Mouse (Mus musculus): ENCODE results near the gene Ubc. TPM values are rescaled to one million over a fixed set of nuclear protein-coding genes. Genes with fewer than 3 reads are reported as not detected.
A peak's percentile ranks its signal among the peaks of the same experiment; 100 is the strongest.

Gene Ubc
- total and polyA plus RNA-seq, 2 experiments from 2014 or later: 742 to 889 TPM

GRCm38 (mm10) chr5:125411972-125412530 lies 22.0 kb upstream of the Ubc start:
- ATAC-seq (ENCODE audit: insufficient read depth, low read depth) (no peak), DNase-seq (ENCODE audit: low spot score) (peak; percentile 41)
- no peak overlapping the region for H3K4me2 ChIP-seq (ENCODE audit: low read depth, low read length)
- H3K4me3 ChIP-seq (ENCODE audit: low read depth, low read length): no peak overlapping the region
- H3K27me3 ChIP-seq (ENCODE audit: control insufficient read depth, insufficient read depth, low read length): no peaks in the 10 kb centered on the region
- H3K27ac ChIP-seq (ENCODE audit: low read depth): no peak overlapping the region
- 64% methylated on average over 5 of the region's 5 CpGs for WGBS
- no peak overlapping the region for H3K9ac ChIP-seq (replicated peaks; ENCODE audit: low read depth, low read length)
- H3K9me3 ChIP-seq (replicated peaks; ENCODE audit: control insufficient read depth, low read length): no peaks in the 10 kb centered on the region
- H3K36me3 ChIP-seq (replicated peaks; ENCODE audit: control insufficient read depth, insufficient read depth, low read length): peaks cover 27% of the 10 kb centered on the region
- TF ChIP-seq CTCF (IDR thresholded peaks at IDR 0.05; ENCODE audit: low read depth) (peak; percentile 64), EP300 (IDR thresholded peaks at IDR 0.05; ENCODE audit: low read depth) (no peak)
- 0 out of 2 replicates have a peak, but pooled peaks cover 3% of the 10 kb centered on the region for H3K4me1 ChIP-seq (ENCODE audit: control insufficient read depth, insufficient read depth)

GRCm38 (mm10) chr5:125409348-125410090 lies 19.5 kb upstream of the Ubc start:
- H3K9ac ChIP-seq (replicated peaks; ENCODE audit: low read depth, low read length): no peak overlapping the region
- ATAC-seq (ENCODE audit: insufficient read depth, low read depth): no peak
- peaks cover 8% of the 10 kb centered on the region; the same call in 1 of the 2 replicates for H3K4me1 ChIP-seq (ENCODE audit: control insufficient read depth, insufficient read depth)
- peak overlapping the region; percentile 30 for H3K4me3 ChIP-seq (ENCODE audit: low read depth, low read length)
- H3K27ac ChIP-seq (ENCODE audit: low read depth): no peak overlapping the region
- H3K9me3 ChIP-seq (replicated peaks; ENCODE audit: control insufficient read depth, low read length): no peaks in the 10 kb centered on the region
- H3K27me3 ChIP-seq (ENCODE audit: control insufficient read depth, insufficient read depth, low read length): no peaks in the 10 kb centered on the region
- no peak for TF ChIP-seq CTCF (IDR thresholded peaks at IDR 0.05; ENCODE audit: low read depth)
- TF ChIP-seq EP300 (IDR thresholded peaks at IDR 0.05; ENCODE audit: low read depth): no peak
- peaks cover 2% of the 10 kb centered on the region; the same call in 1 of the 2 replicates for H3K36me3 ChIP-seq (replicated peaks; ENCODE audit: control insufficient read depth, insufficient read depth, low read length)
- H3K4me2 ChIP-seq (ENCODE audit: low read depth, low read length): no peak overlapping the region
- no peak for DNase-seq (ENCODE audit: low spot score)
- WGBS: 18% methylated on average over 20 of the region's 20 CpGs

GRCm38 (mm10) chr5:125408842-125409241 lies 18.8 kb upstream of the Ubc start:
- H3K27ac ChIP-seq (ENCODE audit: low read depth): 0 out of 2 replicates have a peak overlapping the region, but pooled peaks have one; percentile 47
- peak; percentile 19 for ATAC-seq (ENCODE audit: insufficient read depth, low read depth)
- peak; percentile 60 for DNase-seq (ENCODE audit: low spot score)
- H3K4me1 ChIP-seq (ENCODE audit: control insufficient read depth, insufficient read depth): peaks cover 8% of the 10 kb centered on the region; the same call in 1 of the 2 replicates
- no peak for TF ChIP-seq EP300 (IDR thresholded peaks at IDR 0.05; ENCODE audit: low read depth)
- no peak for TF ChIP-seq CTCF (IDR thresholded peaks at IDR 0.05; ENCODE audit: low read depth)
- H3K27me3 ChIP-seq (ENCODE audit: control insufficient read depth, insufficient read depth, low read length): no peaks in the 10 kb centered on the region
- no peaks in the 10 kb centered on the region for H3K36me3 ChIP-seq (replicated peaks; ENCODE audit: control insufficient read depth, insufficient read depth, low read length)
- H3K9me3 ChIP-seq (replicated peaks; ENCODE audit: control insufficient read depth, low read length): no peaks in the 10 kb centered on the region
- peak overlapping the region; percentile 30 for H3K4me3 ChIP-seq (ENCODE audit: low read depth, low read length)
- H3K9ac ChIP-seq (replicated peaks; ENCODE audit: low read depth, low read length): no peak overlapping the region
- H3K4me2 ChIP-seq (ENCODE audit: low read depth, low read length): no peak overlapping the region
- 3% methylated on average over 13 of the region's 13 CpGs for WGBS

DNA sequence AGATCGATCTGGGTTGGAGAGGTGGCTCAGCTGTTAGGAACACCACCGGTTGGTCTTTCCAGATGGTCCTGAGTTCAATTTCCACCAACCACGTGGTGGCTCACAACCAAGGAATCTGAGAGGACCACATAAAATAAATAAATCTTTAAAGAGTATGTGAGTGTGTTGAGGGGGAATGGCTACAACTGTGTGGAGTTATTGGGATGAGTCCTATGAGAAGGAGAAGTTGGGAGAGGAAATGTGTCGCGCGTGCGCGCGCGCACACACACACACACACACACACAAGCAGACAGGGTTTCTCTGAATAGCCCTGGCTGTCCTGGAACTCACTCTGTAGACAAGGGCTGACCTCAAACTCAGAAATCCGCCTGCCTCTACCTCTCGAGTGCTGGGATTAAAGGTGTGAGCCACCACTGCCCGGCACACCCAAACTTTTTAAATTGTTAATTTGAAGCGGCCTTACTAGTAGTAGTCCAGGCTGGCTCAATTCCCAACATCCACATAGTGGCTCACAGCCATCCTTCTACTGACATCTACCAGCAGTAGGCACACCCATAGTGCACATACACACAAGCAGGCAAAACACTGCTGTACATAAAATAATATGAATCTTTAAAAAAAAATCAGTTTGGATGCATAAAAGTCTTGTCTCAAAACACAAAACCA lies 18.0 kb upstream of the Ubc start:
- no peak overlapping the region for H3K4me3 ChIP-seq (ENCODE audit: low read depth, low read length)
- DNase-seq (ENCODE audit: low spot score) (no peak), ATAC-seq (ENCODE audit: insufficient read depth, low read depth) (no peak)
- no peak overlapping the region for H3K27ac ChIP-seq (ENCODE audit: low read depth)
- H3K36me3 ChIP-seq (replicated peaks; ENCODE audit: control insufficient read depth, insufficient read depth, low read length): no peaks in the 10 kb centered on the region
- TF ChIP-seq EP300 (IDR thresholded peaks at IDR 0.05; ENCODE audit: low read depth) (no peak), CTCF (IDR thresholded peaks at IDR 0.05; ENCODE audit: low read depth) (no peak)
- 73% methylated on average over 14 of the region's 14 CpGs for WGBS
- H3K9me3 ChIP-seq (replicated peaks; ENCODE audit: control insufficient read depth, low read length): no peaks in the 10 kb centered on the region
- H3K27me3 ChIP-seq (ENCODE audit: control insufficient read depth, insufficient read depth, low read length): no peaks in the 10 kb centered on the region
- H3K4me1 ChIP-seq (ENCODE audit: control insufficient read depth, insufficient read depth): peaks cover 8% of the 10 kb centered on the region; the same call in 1 of the 2 replicates
- H3K4me2 ChIP-seq (ENCODE audit: low read depth, low read length): no peak overlapping the region
- no peak overlapping the region for H3K9ac ChIP-seq (replicated peaks; ENCODE audit: low read depth, low read length)

GRCm38 (mm10) chr5:125407020-125407830 lies 17.2 kb upstream of the Ubc start:
- Histone ChIP-seq H3K27ac (ENCODE audit: low read depth) (peak overlapping the region; percentile 95), H3K9me3 (replicated peaks; ENCODE audit: control insufficient read depth, low read length) (no peaks in the 10 kb centered on the region), H3K36me3 (replicated peaks; ENCODE audit: control insufficient read depth, insufficient read depth, low read length) (no peaks in the 10 kb centered on the region), H3K4me1 (ENCODE audit: control insufficient read depth, insufficient read depth) (peaks cover 8% of the 10 kb centered on the region; the same call in 1 of the 2 replicates), H3K9ac (replicated peaks; ENCODE audit: low read depth, low read length) (peak overlapping the region; percentile 70; the same call in 1 of the 2 replicates), H3K4me3 (ENCODE audit: low read depth, low read length) (peak overlapping the region; percentile 62), H3K4me2 (ENCODE audit: low read depth, low read length) (peak overlapping the region; percentile 70), H3K27me3 (ENCODE audit: control insufficient read depth, insufficient read depth, low read length) (no peaks in the 10 kb centered on the region)
- DNase-seq (ENCODE audit: low spot score): no peak
- TF ChIP-seq CTCF (IDR thresholded peaks at IDR 0.05; ENCODE audit: low read depth): no peak
- TF ChIP-seq EP300 (IDR thresholded peaks at IDR 0.05; ENCODE audit: low read depth): no peak
- WGBS: 58% methylated on average over 13 of the region's 13 CpGs
- no peak for ATAC-seq (ENCODE audit: insufficient read depth, low read depth)
